Comparison of ENCODE assay signal across 16 mouse cellular contexts in the genomic region with DNA sequence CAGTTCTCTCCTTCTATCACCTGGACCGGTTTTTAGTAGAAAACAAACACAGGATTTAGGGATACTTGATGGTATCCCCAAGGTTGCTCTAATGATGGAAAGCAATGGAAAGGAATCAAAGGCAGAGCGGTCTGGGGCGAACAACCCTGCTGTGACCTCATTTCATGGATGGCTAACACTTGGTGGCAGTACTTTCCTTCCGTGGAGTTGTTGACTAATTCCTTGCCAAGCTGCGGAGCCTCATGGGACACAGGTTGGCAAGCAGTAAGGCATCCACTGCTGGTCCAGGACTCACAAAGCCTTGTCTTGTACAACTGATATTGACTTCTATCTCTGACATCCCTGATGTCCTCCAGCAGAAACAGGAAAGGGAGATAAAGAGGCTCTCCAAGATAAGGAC. TPM values are rescaled to one million over a fixed set of nuclear protein-coding genes. Genes with fewer than 3 reads are reported as not detected.
A peak's percentile ranks its signal among the peaks of the same experiment; 100 is the strongest.
DNase-seq lines count a peak whose midpoint lies in the region; ATAC-seq and TF ChIP-seq lines count a peak whose summit lies in the region.
"Had no signal": no experiment of that assay in that cellular context is flagged by ENCODE, and none has a peak within 500 bp of the region (broad histone marks: within the 10 kb centered on the region; RNA-seq: fewer than 3 reads in every experiment).

No protein-coding gene starts in this region.

- TF ChIP-seq POLR2A in kidney, adult 2 months (IDR thresholded peaks at IDR 0.05; ENCODE audit: low read depth, low read length), result no peak

- DNase-seq in kidney, adult 2 months, result peak; percentile 16
- no peak for DNase-seq in kidney, postnatal 10 days
- DNase-seq in cerebellum, postnatal 10 days, result peak; percentile 78 to 88
- peak; percentile 40 for DNase-seq in heart, postnatal 10 days
- no peak for DNase-seq in thymus, postnatal 4 days
- no peak for DNase-seq in thymus, postnatal 14 days
- DNase-seq: kidney, adult 9 months; lung, adult 2 months; retina, postnatal 1 day; thymus, postnatal 36 days had no signal

- no peak overlapping the region; the same call in 1 of the 2 replicates for H3K27ac ChIP-seq in kidney, adult 2 months (ENCODE audit: insufficient read depth, low read depth, low read length)
- H3K27ac ChIP-seq: hindbrain, embryonic 14.5 days; limb, embryonic 12.5 days; neural tube, embryonic 12.5 days had no signal

- H3K4me3 ChIP-seq in kidney, adult 2 months (ENCODE audit: insufficient read depth, low read depth, low read length), result no peak overlapping the region
- H3K4me3 ChIP-seq: limb, embryonic 12.5 days; neural tube, embryonic 12.5 days had no signal

- intact Hi-C loops in heart, postnatal 10 days (cut with DNase I), result loop anchor here (5.0 kb wide), 1 partner anchor 61 kb away; the partner anchor contains the start of gene Rhoj

- no peak for TF ChIP-seq CTCF in kidney, adult 2 months (conservative IDR thresholded peaks at IDR 0.05; ENCODE audit: insufficient read depth, insufficient read length, low read depth, low read length)

- no peaks in the 10 kb centered on the region for H3K27me3 ChIP-seq in kidney, adult 2 months (replicated peaks; ENCODE audit: control insufficient read depth, insufficient read depth, low read length)
- H3K27me3 ChIP-seq: CH12.LX; limb, embryonic 12.5 days; neural tube, embryonic 12.5 days had no signal

- no peaks in the 10 kb centered on the region for H3K36me3 ChIP-seq in kidney, adult 2 months (ENCODE audit: control insufficient read depth, insufficient read depth, low read length)
- H3K36me3 ChIP-seq: limb, embryonic 12.5 days; neural tube, embryonic 12.5 days had no signal

- ATAC-seq in cerebellum, adult (ENCODE audit: insufficient number of reproducible peaks, low FRiP score, low TSS enrichment), result peak; percentile 56

- H3K4me1 ChIP-seq in kidney, adult 2 months (ENCODE audit: control insufficient read depth, insufficient read depth, low read length), result no peaks in the 10 kb centered on the region; the same call in 1 of the 2 replicates
- H3K4me1 ChIP-seq: neural tube, embryonic 12.5 days had no signal

- 35% methylated on average over 5 of the region's 5 CpGs for WGBS in kidney, adult 2 months

RNA-seq across cellular contexts. Expression of gene Gphb5, which starts 48.1 kb away (rescaled TPM):
- polyA plus RNA-seq in kidney, adult 2 months (2012; rRNA removed), result not detected in 2 replicates
- total RNA-seq in heart, postnatal 10 days (2021), result not detected
- total RNA-seq: CH12.LX; layer of hippocampus, postnatal 10 days had no signal
- polyA plus RNA-seq: hindbrain, embryonic 14.5 days; limb, embryonic 12.5 days; lung, adult 2 months; neural tube, embryonic 12.5 days had no signal

Comparison
In these comparisons a context has a peak if more than half of its experiments do, and no peak if none do; other contexts are left out.
1. DNase-seq: peak in kidney, adult 2 months (single experiment), cerebellum, postnatal 10 days (2 of 2) and heart, postnatal 10 days (2 of 2); none in kidney, postnatal 10 days (single experiment), thymus, postnatal 4 days (single experiment) and thymus, postnatal 14 days (single experiment).